Mouse (Mus musculus): ENCODE measurements around the gene Oas1f. TPM values are rescaled to one million over a fixed set of nuclear protein-coding genes. Genes with fewer than 3 reads are reported as not detected.
"Not testable (repeated sequence)": the region's sequence is repeated elsewhere in the genome, so short reads cannot be mapped to it uniquely, and the experiment has no call there.

Gene Oas1f
- polyA plus RNA-seq (2015; fragmentation: Nextera tagmentation; extraction: Ambion mirVana): not detected in 2 replicates

- ATAC-seq (ENCODE audit: extremely low read depth, insufficient number of reproducible peaks, low FRiP score, low TSS enrichment): no peak
- no peaks in the 10 kb centered on the region for H3K9me3 ChIP-seq
- H3K36me3 ChIP-seq: no peaks in the 10 kb centered on the region
- H3K27ac ChIP-seq (replicated peaks): no peak within 1 kb of the TSS
- WGBS: 68% methylated on average over 4 of the region's 4 CpGs
- no peaks in the 10 kb centered on the region for H3K4me1 ChIP-seq
- no peak within 1 kb of the TSS for H3K9ac ChIP-seq
- H3K4me2 ChIP-seq: no peak within 1 kb of the TSS
- H3K27me3 ChIP-seq (replicated peaks): peaks cover 12% of the 10 kb centered on the region; the same call in 1 of the 2 replicates
- H3K4me3 ChIP-seq: no peak within 1 kb of the TSS
Observed at GRCm38 (mm10) chr5:120847067-120847466, at the start of gene Oas1f. Gene Oas1f, plus strand, starts transcription at chr5:120847367.

- H3K36me3 ChIP-seq; H3K4me1 ChIP-seq; H3K27ac ChIP-seq (replicated peaks); H3K9me3 ChIP-seq; H3K4me2 ChIP-seq; H3K9ac ChIP-seq; ATAC-seq (ENCODE audit: extremely low read depth, insufficient number of reproducible peaks, low FRiP score, low TSS enrichment); H3K4me3 ChIP-seq: not testable (repeated sequence)
- peaks cover 60% of the 10 kb centered on the region for H3K27me3 ChIP-seq (replicated peaks)
- 44% methylated on average over 5 of the region's 5 CpGs for WGBS
Observed at GRCm38 (mm10) chr5:120798147-120798546, 49.0 kb upstream of the Oas1f start.

GRCm38 (mm10) chr5:120798943-120799342, 48.2 kb upstream of the Oas1f start:
- H3K9ac ChIP-seq; H3K4me1 ChIP-seq; H3K27ac ChIP-seq (replicated peaks); ATAC-seq (ENCODE audit: extremely low read depth, insufficient number of reproducible peaks, low FRiP score, low TSS enrichment); H3K4me2 ChIP-seq; H3K9me3 ChIP-seq; H3K4me3 ChIP-seq; H3K36me3 ChIP-seq: not testable (repeated sequence)
- WGBS: 57% methylated on average over 2 of the region's 2 CpGs
- H3K27me3 ChIP-seq (replicated peaks): peaks cover 67% of the 10 kb centered on the region

- Histone ChIP-seq H3K4me1 (no peaks in the 10 kb centered on the region), H3K36me3 (no peaks in the 10 kb centered on the region), H3K4me3 (no peak overlapping the region), H3K27me3 (replicated peaks) (peaks cover 57% of the 10 kb centered on the region), H3K4me2 (no peak overlapping the region), H3K9me3 (no peaks in the 10 kb centered on the region), H3K27ac (replicated peaks) (no peak overlapping the region), H3K9ac (no peak overlapping the region)
- WGBS: 55% methylated on average over 2 of the region's 2 CpGs
- no peak for ATAC-seq (ENCODE audit: extremely low read depth, insufficient number of reproducible peaks, low FRiP score, low TSS enrichment)
Observed at GRCm38 (mm10) chr5:120803596-120803995, 43.6 kb upstream of the Oas1f start.

GRCm38 (mm10) chr5:120806458-120806857, 40.7 kb upstream of the Oas1f start:
- Histone ChIP-seq H3K9ac (no peak overlapping the region), H3K9me3 (no peaks in the 10 kb centered on the region), H3K36me3 (no peaks in the 10 kb centered on the region), H3K27ac (replicated peaks) (no peak overlapping the region), H3K4me2 (no peak overlapping the region), H3K27me3 (replicated peaks) (peaks cover 32% of the 10 kb centered on the region), H3K4me1 (no peaks in the 10 kb centered on the region), H3K4me3 (no peak overlapping the region)
- WGBS: 76% methylated on average over 1 of the region's 1 CpGs
- no peak for ATAC-seq (ENCODE audit: extremely low read depth, insufficient number of reproducible peaks, low FRiP score, low TSS enrichment)

- no peaks in the 10 kb centered on the region for H3K9me3 ChIP-seq
- H3K4me2 ChIP-seq: no peak overlapping the region
- peaks cover 12% of the 10 kb centered on the region; the same call in 1 of the 2 replicates for H3K4me1 ChIP-seq
- 30% methylated on average over 6 of the region's 6 CpGs for WGBS
- H3K36me3 ChIP-seq: no peaks in the 10 kb centered on the region
- no peak for ATAC-seq (ENCODE audit: extremely low read depth, insufficient number of reproducible peaks, low FRiP score, low TSS enrichment)
- H3K9ac ChIP-seq: no peak overlapping the region
- no peak overlapping the region for H3K4me3 ChIP-seq
- no peak overlapping the region for H3K27ac ChIP-seq (replicated peaks)
- H3K27me3 ChIP-seq (replicated peaks): peaks cover 6% of the 10 kb centered on the region
Observed at GRCm38 (mm10) chr5:120809171-120809570, 38.0 kb upstream of the Oas1f start.

GRCm38 (mm10) chr5:120811951-120812819, 35.0 kb upstream of the Oas1f start, which contains the start of gene Oas1c:
Gene Oas1c, minus strand, starts transcription at chr5:120812514.
- WGBS: 7% methylated on average over 18 of the region's 18 CpGs
- H3K9me3 ChIP-seq: no peaks in the 10 kb centered on the region
- H3K4me3 ChIP-seq: peak within 1 kb of the TSS; percentile 54
- H3K36me3 ChIP-seq: no peaks in the 10 kb centered on the region
- no peak for ATAC-seq (ENCODE audit: extremely low read depth, insufficient number of reproducible peaks, low FRiP score, low TSS enrichment)
- H3K4me2 ChIP-seq: peak within 1 kb of the TSS; percentile 73
- H3K27ac ChIP-seq (replicated peaks): peak within 1 kb of the TSS; percentile 50; the same call in 1 of the 2 replicates
- H3K9ac ChIP-seq: peak within 1 kb of the TSS; percentile 77
- peaks cover 12% of the 10 kb centered on the region; the same call in 1 of the 2 replicates for H3K4me1 ChIP-seq
- H3K27me3 ChIP-seq (replicated peaks): peaks cover 3% of the 10 kb centered on the region; the same call in 1 of the 2 replicates

GRCm38 (mm10) chr5:120813023-120813422, 34.1 kb upstream of the Oas1f start:
- Histone ChIP-seq H3K4me2 (peak overlapping the region; percentile 73), H3K27ac (replicated peaks) (no peak overlapping the region), H3K4me1 (peaks cover 12% of the 10 kb centered on the region; the same call in 1 of the 2 replicates), H3K9ac (peak overlapping the region; percentile 75), H3K36me3 (no peaks in the 10 kb centered on the region), H3K4me3 (peak overlapping the region; percentile 54), H3K27me3 (replicated peaks) (peaks cover 3% of the 10 kb centered on the region; the same call in 1 of the 2 replicates), H3K9me3 (no peaks in the 10 kb centered on the region)
- WGBS: 65% methylated on average over 6 of the region's 6 CpGs
- ATAC-seq (ENCODE audit: extremely low read depth, insufficient number of reproducible peaks, low FRiP score, low TSS enrichment): no peak

GRCm38 (mm10) chr5:120815949-120816348, 31.2 kb upstream of the Oas1f start:
- WGBS: 57% methylated on average over 3 of the region's 3 CpGs
- ATAC-seq (ENCODE audit: extremely low read depth, insufficient number of reproducible peaks, low FRiP score, low TSS enrichment): no peak
- no peak overlapping the region for H3K9ac ChIP-seq

GRCm38 (mm10) chr5:120818999-120819398, 28.2 kb upstream of the Oas1f start:
- no peak overlapping the region for H3K27ac ChIP-seq (replicated peaks)
- H3K9ac ChIP-seq: no peak overlapping the region
- peaks cover 16% of the 10 kb centered on the region for H3K9me3 ChIP-seq
- ATAC-seq (ENCODE audit: extremely low read depth, insufficient number of reproducible peaks, low FRiP score, low TSS enrichment): no peak
- H3K4me1 ChIP-seq: no peaks in the 10 kb centered on the region
- no peak overlapping the region for H3K4me3 ChIP-seq
- H3K36me3 ChIP-seq: no peaks in the 10 kb centered on the region
- no peak overlapping the region for H3K4me2 ChIP-seq
- 0 out of 2 replicates have a peak, but pooled peaks cover 3% of the 10 kb centered on the region for H3K27me3 ChIP-seq (replicated peaks)

More at GRCm38 (mm10) chr5:120815949-120816348, 31.2 kb upstream of the Oas1f start:
- Histone ChIP-seq H3K4me2 (no peak overlapping the region), H3K27me3 (replicated peaks) (0 out of 2 replicates have a peak, but pooled peaks cover 3% of the 10 kb centered on the region), H3K27ac (replicated peaks) (no peak overlapping the region), H3K4me1 (peaks cover 12% of the 10 kb centered on the region; the same call in 1 of the 2 replicates), H3K9me3 (peaks cover 16% of the 10 kb centered on the region), H3K4me3 (no peak overlapping the region), H3K36me3 (no peaks in the 10 kb centered on the region)

GRCm38 (mm10) chr5:120831031-120831430, 16.1 kb upstream of the Oas1f start:
- no peak overlapping the region for H3K4me2 ChIP-seq
- H3K36me3 ChIP-seq: no peaks in the 10 kb centered on the region
- H3K9me3 ChIP-seq: no peaks in the 10 kb centered on the region
- H3K4me3 ChIP-seq: no peak overlapping the region
- ATAC-seq (ENCODE audit: extremely low read depth, insufficient number of reproducible peaks, low FRiP score, low TSS enrichment): no peak
- WGBS: 65% methylated on average over 4 of the region's 4 CpGs
- no peaks in the 10 kb centered on the region for H3K4me1 ChIP-seq
- H3K27me3 ChIP-seq (replicated peaks): peaks cover 26% of the 10 kb centered on the region
- H3K9ac ChIP-seq: no peak overlapping the region
- H3K27ac ChIP-seq (replicated peaks): no peak overlapping the region

All from heart, embryonic 13.5 days (tissue).